Mouse (Mus musculus) liver, postnatal 0 days (tissue): ENCODE results near the gene Kcng1.

Experiments
- CTCF ChIP-seq: sonication (generic); IDR thresholded peaks from 2 replicates; pipeline ENCODE4 v1.5.1; 2016; ENCODE audit warnings: antibody characterized with exemption, low read depth
- EP300 ChIP-seq: IDR thresholded peaks from 2 replicates; pipeline ENCODE4 v1.6.1; 2016; ENCODE audit warnings: antibody characterized with exemption, low read depth, mild to moderate bottlenecking

- no peak for TF ChIP-seq CTCF
- TF ChIP-seq EP300 = no peak
Measured at GRCm38 (mm10) chr2:168285143-168285542, 3.6 kb upstream of the Kcng1 start.
